Mouse (Mus musculus) embryonic fibroblast, embryonic 13.5 days (primary cell): Measurements from ENCODE around the gene Cfap300. TPM values are rescaled to one million over a fixed set of nuclear protein-coding genes. Genes with fewer than 3 reads are reported as not detected.

Experiments used
- H3K27ac ChIP-seq: 2 replicates; pipeline ENCODE4 v1.5.1; 2012; ENCODE audit warnings: low read length, control low read depth, inconsistent platforms; ENCODE audit not compliant: insufficient read depth
- H3K4me1 ChIP-seq: 2 replicates; pipeline ENCODE4 v1.6.1; 2011; ENCODE audit warnings: low read length; ENCODE audit not compliant: control insufficient read depth, insufficient read depth
- H3K4me3 ChIP-seq: 2 replicates; pipeline ENCODE4 v1.5.1; 2011; ENCODE audit warnings: mild to moderate bottlenecking, control low read depth, low read length; ENCODE audit not compliant: insufficient read depth
- CTCF ChIP-seq: IDR thresholded peaks from 2 replicates; pipeline ENCODE4 v1.5.1; 2011; ENCODE audit warnings: mild to moderate bottlenecking, control low read depth, low read length, moderate library complexity, borderline replicate concordance; ENCODE audit not compliant: insufficient read depth
- POLR2A ChIP-seq: IDR thresholded peaks from 2 replicates; pipeline ENCODE4 v1.6.1; 2011; ENCODE audit warnings: low read depth, mild to moderate bottlenecking, control low read depth, low read length, moderate library complexity
- polyA plus RNA-seq: library from polyadenylated mRNA; stranded (reverse); fragments of >200 nt; gene quantifications from 2 replicates; pipeline ENCODE4 v1.2.4, GENCODE M21; 2011; ENCODE audit warnings: low read depth; ENCODE audit not compliant: missing spikeins, insufficient read length

The Cfap300 gene
- polyA plus RNA-seq: 5.9 and 8.4 TPM in 2 replicates

DNA sequence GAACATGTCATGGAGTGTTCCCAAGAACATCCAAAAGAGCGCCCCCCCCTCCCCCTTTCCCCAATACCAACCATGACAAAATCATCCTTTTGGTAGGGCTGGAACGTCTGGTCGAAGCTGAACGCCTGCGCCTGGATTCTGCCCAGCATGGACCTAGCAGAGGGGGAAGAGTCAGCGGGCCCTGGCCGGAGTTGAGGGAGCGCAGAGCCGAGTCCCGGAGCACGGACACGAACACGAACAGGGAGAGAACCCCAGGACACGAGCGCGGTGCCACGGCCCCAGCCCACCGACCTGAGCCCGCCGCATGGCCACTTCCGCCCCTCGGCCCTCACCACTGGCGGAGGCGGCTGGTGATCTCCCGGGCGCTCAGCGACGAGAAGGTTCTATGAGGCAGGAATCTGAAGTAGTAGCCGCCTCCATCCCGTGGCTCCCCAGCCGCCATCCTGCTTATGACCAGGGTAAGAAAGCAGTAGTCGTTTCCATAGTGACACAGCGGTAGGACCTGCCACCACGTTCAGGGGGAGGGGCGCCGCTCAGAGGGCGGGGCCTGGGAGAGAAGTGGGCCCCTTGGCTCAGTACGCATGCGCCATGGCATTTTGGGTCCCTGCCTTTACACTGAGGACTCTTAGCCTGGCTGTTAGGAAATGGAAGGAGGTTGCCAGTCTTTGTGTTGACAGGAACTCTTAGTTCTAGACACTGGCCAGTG lies at the start of gene Cfap300:
Cfap300 (minus strand) TSS at position 486 of the 706 bp plus-strand sequence.
- Histone ChIP-seq H3K4me1 (peaks cover 2% of the 10 kb centered on the region; the same call in 1 of the 2 replicates), H3K4me3 (peak within 1 kb of the TSS; percentile 91), H3K27ac (peak within 1 kb of the TSS; percentile 23; the same call in 1 of the 2 replicates)
- no peak for TF ChIP-seq CTCF
- peak; percentile 94 for TF ChIP-seq POLR2A

DNA sequence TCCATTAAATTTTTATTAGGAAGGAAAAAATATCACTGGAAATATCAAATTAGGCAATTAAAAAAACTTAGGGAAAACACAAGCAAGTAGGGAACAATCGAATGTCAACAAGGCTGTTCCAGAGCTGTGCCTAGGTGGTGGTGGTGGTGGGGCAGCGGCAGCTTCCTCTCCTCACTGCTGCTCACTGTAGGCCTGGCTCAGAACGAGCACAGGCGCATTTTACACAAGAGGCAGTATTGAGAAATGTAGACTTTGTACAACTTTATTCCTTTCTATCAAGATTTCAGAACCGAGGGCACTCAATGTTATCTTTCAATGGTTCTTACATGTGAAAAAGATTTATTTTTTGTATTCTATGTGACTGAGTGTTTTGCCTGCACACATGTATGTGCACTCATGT lies 36.3 kb upstream of the Cfap300 start:
- no peak overlapping the region for H3K4me3 ChIP-seq
- TF ChIP-seq CTCF (no peak), POLR2A (no peak)
- no peaks in the 10 kb centered on the region for H3K4me1 ChIP-seq
- no peak overlapping the region for H3K27ac ChIP-seq

DNA sequence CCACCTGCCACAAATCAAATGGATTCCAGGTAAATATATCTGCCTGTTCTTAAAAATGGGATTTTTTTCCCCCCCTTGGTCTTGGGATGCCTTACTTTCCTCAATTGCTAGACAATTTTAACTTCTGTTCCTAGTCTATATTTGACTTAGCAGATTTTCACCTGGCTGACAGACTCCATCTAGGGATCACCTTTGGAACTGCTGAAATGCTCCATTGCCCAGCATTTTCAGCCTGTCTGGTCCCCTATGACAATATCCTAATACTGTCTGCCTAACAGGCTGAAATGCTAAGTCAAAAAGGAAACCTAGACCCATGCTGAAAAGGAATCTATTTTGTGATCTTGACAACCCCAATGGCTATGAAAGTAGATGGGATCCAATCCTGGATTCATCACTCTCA lies 31.7 kb upstream of the Cfap300 start:
- Histone ChIP-seq H3K4me3 (no peak overlapping the region), H3K27ac (no peak overlapping the region), H3K4me1 (no peaks in the 10 kb centered on the region)
- TF ChIP-seq CTCF (no peak), POLR2A (no peak)

DNA sequence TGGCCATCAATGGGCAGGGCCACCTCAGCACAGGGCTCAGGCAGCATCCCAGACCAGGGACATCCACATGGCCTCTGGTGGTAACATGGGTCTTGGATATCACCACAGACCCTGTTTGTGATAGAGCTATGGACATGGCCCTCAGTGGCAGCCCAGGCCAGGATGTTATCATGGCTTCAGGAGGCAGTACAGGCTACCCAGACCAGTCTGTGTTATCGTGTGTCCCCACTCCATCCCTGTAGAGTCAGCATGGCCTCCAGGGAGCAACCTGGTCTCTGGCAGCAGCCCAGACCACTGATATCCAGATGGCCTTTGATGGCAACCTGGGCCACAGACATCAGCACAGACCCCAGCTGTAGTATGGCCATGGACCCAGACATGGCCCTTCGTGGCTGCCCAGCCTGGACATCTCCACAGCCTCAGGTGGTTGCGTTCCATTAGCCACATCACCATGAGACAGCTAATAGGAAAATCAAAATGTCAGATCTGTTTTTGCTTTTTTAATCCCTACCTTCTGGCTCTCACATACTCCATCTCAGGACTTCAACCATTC lies 30.7 kb upstream of the Cfap300 start:
- no peak for TF ChIP-seq POLR2A
- TF ChIP-seq CTCF: no peak
- Histone ChIP-seq H3K4me1 (no peaks in the 10 kb centered on the region), H3K4me3 (no peak overlapping the region), H3K27ac (no peak overlapping the region)

DNA sequence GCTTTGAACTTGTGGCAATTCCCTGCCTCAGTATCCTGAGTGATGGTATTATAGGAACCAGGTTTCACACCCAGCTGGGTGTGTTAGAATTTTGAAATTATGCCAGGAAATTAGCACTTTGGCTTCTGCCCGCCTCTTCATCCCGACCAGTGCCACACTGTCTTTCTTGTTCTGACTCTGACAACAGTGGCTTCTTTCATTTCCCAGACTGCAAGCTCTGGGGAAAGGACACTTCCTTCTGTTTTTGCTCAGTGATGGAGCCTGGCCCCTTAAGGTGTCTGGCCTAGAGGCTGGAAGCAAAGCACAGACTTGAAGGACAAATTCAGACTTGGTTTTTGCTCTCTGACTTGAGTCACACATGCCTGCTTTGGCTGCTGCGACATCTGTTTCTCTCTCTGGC lies 17.0 kb upstream of the Cfap300 start:
- TF ChIP-seq POLR2A: no peak
- no peak for TF ChIP-seq CTCF
- H3K4me3 ChIP-seq: no peak overlapping the region
- no peaks in the 10 kb centered on the region for H3K4me1 ChIP-seq
- no peak overlapping the region for H3K27ac ChIP-seq

DNA sequence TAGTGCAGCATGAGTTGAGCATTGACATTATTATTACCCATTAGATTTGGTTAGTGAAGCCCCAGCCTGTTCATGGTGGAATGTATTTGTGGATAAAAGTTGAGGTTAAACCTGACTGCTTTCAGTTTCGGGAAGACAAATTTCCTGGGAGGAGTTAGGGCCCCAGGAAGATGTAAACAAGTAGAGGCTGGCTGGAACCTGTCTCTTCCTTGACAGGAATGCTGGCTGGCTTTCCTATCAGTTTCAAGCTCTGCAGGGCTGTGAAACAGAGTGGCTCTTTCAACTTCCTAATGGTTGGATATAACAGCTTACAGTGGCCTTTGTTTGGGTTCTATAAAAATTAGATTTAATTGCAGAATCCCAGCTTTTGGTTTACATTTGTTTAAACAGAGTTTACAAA lies 12.2 kb upstream of the Cfap300 start:
- no peak overlapping the region for H3K27ac ChIP-seq
- no peak for TF ChIP-seq CTCF
- TF ChIP-seq POLR2A: no peak
- no peak overlapping the region for H3K4me3 ChIP-seq
- H3K4me1 ChIP-seq: no peaks in the 10 kb centered on the region

DNA sequence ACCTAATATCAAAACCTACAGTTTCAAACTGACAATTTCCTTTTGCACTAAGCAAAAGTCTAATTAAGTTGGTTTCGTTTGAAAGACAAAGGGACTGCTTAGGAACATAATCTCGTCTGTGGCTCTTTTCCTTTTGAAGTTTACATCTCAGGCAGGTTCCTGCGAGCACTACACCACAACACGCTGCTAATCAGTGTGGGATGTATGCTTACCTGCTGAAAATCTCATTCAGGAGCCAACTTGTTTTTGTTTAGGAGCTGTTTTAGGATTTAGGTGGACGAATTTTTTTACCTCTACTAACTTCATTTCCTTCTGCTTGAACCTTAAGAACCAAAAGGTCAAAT lies 393 bp upstream of the Cfap300 start:
- peak overlapping the region; percentile 23; the same call in 1 of the 2 replicates for H3K27ac ChIP-seq
- TF ChIP-seq POLR2A (no peak), CTCF (no peak)
- H3K4me3 ChIP-seq: no peak overlapping the region; the same call in 1 of the 2 replicates
- peaks cover 2% of the 10 kb centered on the region; the same call in 1 of the 2 replicates for H3K4me1 ChIP-seq

DNA sequence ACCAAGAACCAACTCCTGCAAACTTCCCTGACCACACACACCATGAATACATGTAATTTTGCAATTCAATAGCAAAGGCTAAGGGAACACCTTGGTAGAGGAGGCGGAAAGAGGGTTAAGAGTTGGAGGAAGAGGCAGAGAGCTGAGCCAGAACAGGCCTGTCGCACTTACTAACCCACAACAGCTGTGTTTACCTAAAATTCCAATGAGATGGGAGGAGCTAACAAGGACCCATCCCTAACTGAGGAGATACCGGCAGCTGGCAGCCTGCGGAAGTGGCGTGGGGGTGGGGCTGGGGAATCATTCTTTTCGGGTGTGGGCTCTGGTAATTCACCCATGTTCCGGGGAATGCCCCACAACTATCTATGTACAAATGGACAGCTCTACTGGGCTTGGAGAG lies 7.1 kb downstream of the Cfap300 start:
- Histone ChIP-seq H3K4me1 (0 out of 2 replicates have a peak, but pooled peaks cover 4% of the 10 kb centered on the region), H3K4me3 (no peak overlapping the region), H3K27ac (no peak overlapping the region)
- TF ChIP-seq CTCF: no peak
- TF ChIP-seq POLR2A: no peak

DNA sequence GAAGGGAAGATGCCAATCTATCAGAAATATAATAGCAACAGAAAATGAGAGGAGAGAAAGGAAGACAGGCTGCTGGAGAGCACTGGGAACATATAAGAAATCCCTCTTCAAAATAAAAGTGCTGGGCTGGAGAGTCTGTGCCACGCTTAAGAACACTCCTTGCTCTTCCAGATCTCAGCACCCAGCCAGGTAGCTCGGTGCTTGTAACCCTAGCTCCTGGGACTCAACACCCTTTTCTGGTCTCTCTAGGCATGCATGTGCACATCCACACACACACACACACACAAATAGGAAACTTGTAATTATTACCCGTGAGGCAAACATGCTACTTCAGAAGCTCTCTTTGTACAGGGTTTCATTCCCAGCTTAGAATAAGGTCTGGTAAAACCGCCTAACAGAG lies 7.5 kb downstream of the Cfap300 start:
- H3K27ac ChIP-seq: no peak overlapping the region
- H3K4me1 ChIP-seq: 0 out of 2 replicates have a peak, but pooled peaks cover 4% of the 10 kb centered on the region
- H3K4me3 ChIP-seq: no peak overlapping the region
- TF ChIP-seq CTCF (no peak), POLR2A (no peak)

DNA sequence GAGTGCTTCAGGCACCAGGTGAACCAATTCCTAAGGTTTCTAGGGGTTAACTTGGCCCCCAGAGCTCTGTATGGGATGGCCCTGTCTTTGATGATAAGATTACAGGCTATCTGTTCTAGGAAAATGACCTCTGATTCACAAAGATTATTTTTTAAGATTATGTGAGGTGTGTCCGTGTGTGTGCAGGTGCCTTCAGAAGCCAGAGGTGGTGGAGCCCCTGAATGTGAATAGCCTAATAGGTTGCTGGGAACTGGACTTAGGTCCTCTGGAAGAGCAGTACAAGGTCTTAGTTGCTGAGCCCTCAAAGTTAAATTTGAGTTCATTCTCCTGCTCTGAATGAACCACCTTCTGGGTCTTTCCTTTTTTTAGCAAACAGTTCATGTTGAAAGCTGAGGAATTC lies 8.5 kb downstream of the Cfap300 start:
- Histone ChIP-seq H3K27ac (no peak overlapping the region), H3K4me3 (no peak overlapping the region), H3K4me1 (0 out of 2 replicates have a peak, but pooled peaks cover 4% of the 10 kb centered on the region)
- no peak for TF ChIP-seq CTCF
- TF ChIP-seq POLR2A: no peak
